Mouse (Mus musculus) retina, adult 2 months (tissue): Measurements from ENCODE around the gene Iqsec3.

ENCODE experiments used
- DNase-seq: peaks from one replicate; pipeline ENCODE4 v3.0.0-alpha.2; 2012; ENCODE audit warnings: low read depth, low spot score

The Iqsec3 gene

DNA sequence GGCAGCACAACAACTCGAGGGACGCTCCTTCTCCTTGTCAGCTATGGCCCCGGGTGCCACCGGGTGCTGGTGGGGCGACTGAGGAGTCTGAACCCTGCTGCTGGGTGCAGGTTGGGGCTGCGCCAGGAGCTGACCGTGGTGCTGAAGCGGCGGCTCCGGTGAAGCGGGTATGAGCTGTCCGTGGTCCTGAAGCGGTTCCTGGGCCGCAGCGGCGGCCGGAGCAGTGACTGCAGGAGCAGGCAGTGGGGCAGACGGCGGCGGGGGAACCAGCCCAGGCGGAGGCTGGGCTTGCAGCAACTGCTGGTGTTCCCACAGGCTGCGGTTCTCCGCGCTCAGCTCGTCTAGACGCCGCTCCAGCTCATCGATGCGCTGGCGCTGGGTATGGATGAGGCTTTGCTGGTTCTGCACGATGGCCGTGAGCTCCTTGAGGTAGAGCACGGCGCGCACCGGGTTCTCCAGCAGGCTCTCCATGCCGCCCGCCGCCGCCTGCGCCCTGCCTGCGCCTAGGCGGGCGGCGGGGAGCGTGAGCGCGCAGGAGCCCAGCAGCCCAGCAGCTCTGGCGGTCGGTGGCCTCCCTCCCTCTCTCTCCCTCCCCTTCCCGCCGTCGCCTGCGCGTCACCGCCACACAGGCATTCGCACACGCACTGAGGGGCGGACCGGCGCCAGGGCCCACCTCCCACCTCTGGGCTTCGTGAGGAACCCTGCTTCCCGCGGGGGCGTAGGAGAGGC is at the start of gene Iqsec3:
Gene Iqsec3, minus strand, starts transcription at position 586 of the 729 bp plus-strand sequence.
- DNase-seq: peak; percentile 57

GRCm38 (mm10) chr6:121522106-121522705 is 48.7 kb upstream of the Iqsec3 start:
- no peak for DNase-seq

- DNase-seq: no peak
Observed at GRCm38 (mm10) chr6:121521030-121521429, 47.6 kb upstream of the Iqsec3 start.

DNA sequence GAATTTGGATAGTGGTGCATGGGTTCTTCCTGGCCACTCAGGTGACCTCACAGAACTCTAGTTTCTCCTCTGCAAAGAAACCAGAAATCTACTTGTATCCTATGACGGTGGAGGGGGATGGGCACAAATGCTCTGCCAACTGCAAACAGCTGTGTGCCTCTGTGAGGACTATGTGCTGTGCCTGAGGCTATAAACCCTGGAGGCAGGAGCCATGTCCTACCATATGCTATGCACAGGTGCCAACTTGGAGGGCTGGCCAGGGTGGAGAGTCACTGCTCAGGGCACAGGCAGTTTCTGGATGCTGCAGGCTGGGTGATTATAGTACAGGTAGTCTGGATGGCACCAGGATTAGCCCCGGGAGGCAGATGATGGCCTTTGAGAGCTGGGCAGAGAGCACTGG is 46.4 kb upstream of the Iqsec3 start:
- no peak for DNase-seq

DNA sequence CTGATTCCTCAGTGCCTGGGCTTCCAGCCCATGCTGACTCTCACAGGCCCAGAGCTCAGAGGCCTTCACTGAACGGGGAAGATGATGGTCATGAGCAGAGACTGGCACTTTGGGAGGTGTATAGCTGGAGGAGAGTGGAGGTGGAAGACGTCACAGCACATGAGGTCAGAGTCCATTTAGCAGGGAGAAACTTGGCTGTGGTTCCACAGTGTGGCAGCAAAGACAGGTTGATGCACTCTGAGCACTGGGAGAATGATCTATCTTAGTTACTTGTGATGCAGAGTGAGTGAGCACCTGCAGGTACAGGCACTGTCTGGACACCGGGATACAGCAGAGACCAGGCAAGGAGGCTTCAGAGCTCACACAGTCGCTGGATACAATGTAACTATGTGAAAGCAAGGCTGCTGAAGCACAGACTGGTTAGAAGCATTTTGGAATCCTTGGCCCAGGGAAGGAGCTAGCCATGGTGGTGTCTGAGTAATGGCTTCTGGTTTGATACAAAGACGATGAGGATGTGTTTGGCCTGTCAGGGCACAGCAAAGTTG is 45.9 kb upstream of the Iqsec3 start:
- DNase-seq: no peak

- no peak for DNase-seq
Observed at GRCm38 (mm10) chr6:121517726-121518125, 44.2 kb upstream of the Iqsec3 start.

- DNase-seq: no peak
Observed at GRCm38 (mm10) chr6:121510381-121510780, 36.9 kb upstream of the Iqsec3 start.

DNA sequence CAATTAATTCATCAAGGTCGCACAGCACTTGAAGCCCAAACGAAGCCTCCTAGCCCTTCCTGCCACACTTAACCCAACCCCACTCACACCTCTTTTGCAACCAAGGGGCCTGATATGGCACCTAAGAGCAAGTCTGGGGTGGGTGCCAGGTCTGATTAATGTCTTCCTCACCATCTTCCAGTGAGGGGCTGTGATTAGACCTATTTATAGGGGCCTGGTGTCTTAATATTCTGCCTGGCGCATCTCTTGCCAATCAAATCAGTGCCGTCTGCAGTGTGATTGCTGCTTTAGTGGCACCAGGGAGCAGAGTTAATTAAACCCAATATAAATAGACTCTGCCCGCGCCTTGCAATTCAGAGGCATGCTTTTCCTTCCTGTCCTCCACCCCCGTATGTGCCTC is 36.4 kb upstream of the Iqsec3 start:
- DNase-seq: no peak

GRCm38 (mm10) chr6:121508266-121508665 is 34.8 kb upstream of the Iqsec3 start:
- no peak for DNase-seq

GRCm38 (mm10) chr6:121501044-121501638 is 27.7 kb upstream of the Iqsec3 start:
- DNase-seq: no peak

GRCm38 (mm10) chr6:121499856-121500255 is 26.4 kb upstream of the Iqsec3 start:
- no peak for DNase-seq

DNA sequence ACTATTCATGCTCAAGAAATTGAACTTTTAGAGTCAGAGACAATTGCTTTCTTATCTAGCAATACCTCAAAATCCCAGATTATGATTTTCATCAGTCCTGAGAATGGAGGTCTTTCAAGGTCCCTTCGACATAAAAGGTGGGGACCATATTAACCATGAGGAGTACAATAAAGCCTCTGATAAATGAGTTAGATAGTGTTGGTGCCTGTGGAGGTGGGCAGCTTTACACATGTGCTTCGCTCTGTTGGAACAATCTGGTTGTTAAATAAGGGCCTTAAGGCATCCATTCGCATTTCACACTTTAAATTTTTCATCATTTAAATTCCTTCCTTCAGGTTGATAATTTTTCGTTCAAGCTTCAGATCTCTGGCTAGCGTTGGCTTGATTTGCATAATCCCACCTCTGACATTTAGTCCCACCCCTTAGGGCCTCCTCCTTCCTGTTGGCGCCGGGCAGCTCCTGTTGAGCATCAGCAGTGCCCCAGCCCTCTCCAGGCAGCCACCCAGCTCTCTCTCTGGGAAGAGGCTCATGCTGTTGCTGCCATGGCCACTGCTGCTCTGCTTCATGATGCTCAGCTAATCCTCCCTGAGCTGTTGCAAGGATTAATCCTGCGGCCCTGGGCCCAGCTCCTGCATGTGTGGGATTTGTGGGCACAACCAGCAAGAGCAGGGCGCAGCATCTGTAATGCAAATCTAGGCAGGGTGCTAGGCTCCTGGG is 25.5 kb upstream of the Iqsec3 start:
- peak; percentile 66 for DNase-seq

- no peak for DNase-seq
Observed at GRCm38 (mm10) chr6:121495606-121496005, 22.1 kb upstream of the Iqsec3 start.

- no peak for DNase-seq
Observed at GRCm38 (mm10) chr6:121495026-121495425, 21.5 kb upstream of the Iqsec3 start.

GRCm38 (mm10) chr6:121494319-121494718 is 20.8 kb upstream of the Iqsec3 start:
- no peak for DNase-seq

DNA sequence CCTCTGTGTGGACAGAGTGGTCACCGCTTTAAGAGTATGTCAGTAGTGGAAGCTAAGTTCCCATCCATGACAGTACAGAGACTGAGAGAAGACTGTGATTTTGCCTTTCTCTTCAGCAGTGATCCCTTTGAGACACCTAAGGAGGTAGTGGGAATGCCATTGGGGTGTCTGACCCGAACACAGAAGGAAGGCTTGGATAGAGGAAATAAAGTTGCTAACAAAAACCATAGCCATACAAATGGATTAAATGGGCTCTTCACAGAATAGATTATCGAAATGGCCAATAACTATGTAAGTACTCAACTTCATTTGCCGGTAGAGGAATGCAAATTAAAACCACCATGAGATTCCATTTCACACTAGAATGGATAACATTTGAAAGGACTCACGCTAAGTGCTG is 17.9 kb upstream of the Iqsec3 start:
- DNase-seq: no peak

- DNase-seq: no peak
Observed at GRCm38 (mm10) chr6:121472273-121472672, 1.2 kb downstream of the Iqsec3 start.

DNA sequence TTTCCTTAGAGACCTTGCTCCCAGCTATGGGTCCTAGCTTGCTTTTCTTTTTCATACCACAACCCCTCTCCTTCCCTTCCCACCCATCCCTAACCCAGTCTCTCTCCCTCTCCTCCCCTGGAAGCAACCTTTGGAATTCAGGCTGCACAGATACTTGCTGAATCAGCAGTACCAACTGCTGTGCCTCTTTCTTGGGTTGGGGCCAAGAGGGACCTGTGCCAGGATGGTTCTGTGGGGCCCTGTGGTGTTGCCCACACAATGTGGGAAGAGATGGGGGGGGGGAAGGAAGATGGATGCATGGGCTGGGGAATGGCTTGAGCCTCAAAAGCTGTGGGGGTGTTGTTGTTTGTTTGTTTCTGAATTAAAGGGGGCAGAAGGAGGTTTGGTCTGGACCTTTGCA is 5.2 kb downstream of the Iqsec3 start:
- DNase-seq: no peak

DNA sequence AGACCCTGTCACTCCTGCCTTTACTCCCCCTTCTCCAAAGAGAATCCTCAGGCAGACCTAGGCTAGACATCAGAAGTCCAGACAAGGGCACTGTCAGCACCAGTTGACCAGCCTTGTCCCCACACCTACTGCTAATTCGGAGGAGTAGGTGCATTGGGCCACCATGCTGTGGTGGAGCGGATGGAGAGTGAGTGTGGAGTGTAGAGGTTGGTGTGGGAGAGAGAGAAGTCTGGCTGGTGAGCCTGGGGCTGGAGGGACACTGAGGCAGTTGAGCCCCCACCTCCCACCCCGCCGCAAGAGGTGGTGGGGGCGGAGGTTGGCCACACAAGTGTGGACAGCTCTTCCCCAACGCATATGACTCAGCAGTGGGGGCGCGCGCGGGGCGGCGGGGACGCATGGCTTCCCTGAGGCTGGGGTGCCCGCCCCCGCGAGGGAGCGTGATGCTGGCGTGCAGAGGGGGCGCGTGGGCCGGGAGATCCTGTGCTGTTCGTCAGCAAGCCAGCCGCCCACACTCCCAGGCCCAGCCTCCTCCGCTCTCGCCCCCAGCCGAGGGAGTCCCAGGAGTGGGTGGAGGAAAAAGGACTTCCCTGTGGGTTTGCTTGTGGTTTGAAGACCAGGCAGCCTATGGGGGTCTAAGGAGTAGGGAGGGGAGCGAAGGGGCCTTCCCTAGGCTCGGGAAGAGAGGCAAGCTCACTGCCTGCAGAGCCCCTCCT is 10.7 kb downstream of the Iqsec3 start:
- no peak for DNase-seq

DNA sequence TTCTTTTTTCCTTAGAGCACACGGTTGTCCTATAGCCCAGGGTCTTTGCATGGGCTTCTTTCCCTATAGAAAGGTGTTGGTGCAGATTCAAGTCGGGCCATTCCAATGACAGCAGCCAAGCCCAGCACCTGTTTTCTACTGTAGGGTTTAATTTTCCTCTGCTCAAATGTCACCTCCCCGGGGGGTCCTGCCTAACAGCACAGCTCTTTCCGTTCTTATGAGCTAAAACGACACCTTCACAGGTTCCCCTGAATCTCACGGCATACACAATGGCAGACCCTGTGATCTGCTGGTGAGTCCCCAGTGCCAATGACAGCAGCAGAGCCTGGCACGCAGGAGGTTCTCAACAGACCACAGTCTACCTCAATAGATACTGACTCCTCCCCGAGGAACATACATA is 16.1 kb downstream of the Iqsec3 start:
- no peak for DNase-seq

GRCm38 (mm10) chr6:121456651-121457050 is 16.8 kb downstream of the Iqsec3 start:
- DNase-seq: no peak
